Mouse (Mus musculus): ENCODE results near the gene F11. TPM values are rescaled to one million over a fixed set of nuclear protein-coding genes. Genes with fewer than 3 reads are reported as not detected.

The F11 gene
- total and polyA plus RNA-seq, 3 experiments = not detected

- Histone ChIP-seq H3K27me3 (ENCODE audit: control insufficient read depth in 1 of 2, insufficient read depth in 2 of 2, low read length in 2 of 2) (no peaks in the 10 kb centered on the region), H3K4me1 (ENCODE audit: control insufficient read depth in 1 of 2, insufficient read depth in 2 of 2, low read length in 2 of 2) (no peaks in the 10 kb centered on the region), H3K79me2 (ENCODE audit: control insufficient read depth, insufficient read depth, low read length, poor library complexity) (no peaks in the 10 kb centered on the region), H3K27ac (ENCODE audit: control insufficient read depth, low read depth, low read length) (no peak overlapping the region), H3K36me3 (ENCODE audit: control insufficient read depth in 1 of 2, insufficient read depth in 2 of 2, low read length in 2 of 2) (no peaks in the 10 kb centered on the region), H3K4me3 (ENCODE audit: control insufficient read depth in 1 of 2, insufficient read depth in 1 of 2, low read depth in 2 of 2, low read length in 2 of 2) (no peak overlapping the region), H3K9me3 (replicated peaks; ENCODE audit: insufficient read depth, low read length) (no peaks in the 10 kb centered on the region), H3K9ac (ENCODE audit: control insufficient read depth, low read depth, low read length, poor library complexity, severe bottlenecking) (no peak overlapping the region)
- TF ChIP-seq CTCF (IDR thresholded peaks at IDR 0.05 in 2 of 3, conservative IDR thresholded peaks at IDR 0.05 in 1 of 3; ENCODE audit: control insufficient read depth in 1 of 3, insufficient read depth in 1 of 3, low read depth in 2 of 3, low read length in 3 of 3, poor library complexity in 1 of 3, severe bottlenecking in 1 of 3) (no peak), MYB (IDR thresholded peaks at IDR 0.05; ENCODE audit: low read depth, low read length) (no peak), GABPA (IDR thresholded peaks at IDR 0.05; ENCODE audit: low read depth, low read length) (no peak), MEF2A (IDR thresholded peaks at IDR 0.05; ENCODE audit: extremely low read depth, insufficient replicate concordance, low read depth, low read length, poor library complexity, severe bottlenecking) (no peak), ZMIZ1 (IDR thresholded peaks at IDR 0.05; ENCODE audit: low read depth, low read length) (no peak), POLR2A (IDR thresholded peaks at IDR 0.05; ENCODE audit: control insufficient read depth in 1 of 2, insufficient read depth in 1 of 2, low read depth in 1 of 2, low read length in 2 of 2, poor library complexity in 1 of 2) (no peak), POLR2AphosphoS5 (IDR thresholded peaks at IDR 0.05; ENCODE audit: borderline replicate concordance, low read depth, low read length) (no peak), UBTF (IDR thresholded peaks at IDR 0.05; ENCODE audit: borderline replicate concordance, insufficient read depth, low read depth, low read length) (no peak), MAZ (IDR thresholded peaks at IDR 0.05; ENCODE audit: low read depth, low read length) (no peak)
- no peak for DNase-seq (ENCODE audit: low read depth, low spot score)
Observed at GRCm38 (mm10) chr8:45235228-45235627, 26.6 kb downstream of the F11 start.

DNA sequence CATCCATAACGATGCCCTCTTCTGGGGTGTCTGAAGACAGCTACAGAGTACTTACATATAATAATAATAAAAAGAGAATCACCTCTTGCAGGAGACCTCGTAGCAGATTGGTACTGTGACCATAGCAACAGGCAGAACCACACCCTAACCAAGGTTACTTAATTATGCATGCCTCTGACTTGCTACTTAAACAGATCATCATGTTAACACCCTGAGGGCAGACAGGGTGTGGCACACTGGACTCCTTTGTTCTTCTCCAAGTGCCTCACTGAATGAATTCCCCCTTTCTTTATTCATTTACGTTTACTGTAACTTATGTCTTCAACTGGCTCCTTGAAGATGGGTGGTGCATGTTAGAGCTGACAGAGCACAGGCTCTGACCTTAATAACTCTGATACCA, 28.6 kb downstream of the F11 start:
- no peaks in the 10 kb centered on the region for H3K79me2 ChIP-seq (ENCODE audit: control insufficient read depth, insufficient read depth, low read length, poor library complexity)
- H3K27ac ChIP-seq (ENCODE audit: control insufficient read depth, low read depth, low read length) = no peak overlapping the region
- no peak for DNase-seq (ENCODE audit: low read depth, low spot score)
- H3K36me3 ChIP-seq (ENCODE audit: control insufficient read depth in 1 of 2, insufficient read depth in 2 of 2, low read length in 2 of 2) = no peaks in the 10 kb centered on the region
- H3K27me3 ChIP-seq (ENCODE audit: control insufficient read depth in 1 of 2, insufficient read depth in 2 of 2, low read length in 2 of 2) = no peaks in the 10 kb centered on the region
- no peak overlapping the region for H3K9ac ChIP-seq (ENCODE audit: control insufficient read depth, low read depth, low read length, poor library complexity, severe bottlenecking)
- H3K4me3 ChIP-seq (ENCODE audit: control insufficient read depth in 1 of 2, insufficient read depth in 1 of 2, low read depth in 2 of 2, low read length in 2 of 2) = no peak overlapping the region
- no peaks in the 10 kb centered on the region for H3K4me1 ChIP-seq (ENCODE audit: control insufficient read depth in 1 of 2, insufficient read depth in 2 of 2, low read length in 2 of 2)
- no peaks in the 10 kb centered on the region for H3K9me3 ChIP-seq (replicated peaks; ENCODE audit: insufficient read depth, low read length)
- no peak for TF ChIP-seq NELFE (IDR thresholded peaks at IDR 0.05; ENCODE audit: low read depth, low read length)
- TF ChIP-seq ZC3H11A (IDR thresholded peaks at IDR 0.05; ENCODE audit: low read depth, low read length) = no peak
- TF ChIP-seq ZMIZ1 (IDR thresholded peaks at IDR 0.05; ENCODE audit: low read depth, low read length) = no peak
- TF ChIP-seq MYC (IDR thresholded peaks at IDR 0.05; ENCODE audit: low read depth, low read length) = no peak
- no peak for TF ChIP-seq TAL1 (IDR thresholded peaks at IDR 0.05; ENCODE audit: low read length)
- no peak for TF ChIP-seq SIN3A (IDR thresholded peaks at IDR 0.05; ENCODE audit: low read length)
- TF ChIP-seq EP300 (IDR thresholded peaks at IDR 0.05; ENCODE audit: low read depth in 1 of 2, low read length in 2 of 2) = no peak
- no peak for TF ChIP-seq ETS1 (IDR thresholded peaks at IDR 0.05; ENCODE audit: low read depth, low read length)
- TF ChIP-seq ZKSCAN1 (IDR thresholded peaks at IDR 0.05; ENCODE audit: low read depth, low read length) = no peak
- TF ChIP-seq RAD21 (IDR thresholded peaks at IDR 0.05; ENCODE audit: low read depth, low read length) = no peak
